Mouse (Mus musculus) cerebellum, postnatal 4 days (tissue): Measurements from ENCODE around the gene Gata3.

Experiments
- DNase-seq, 2 experiments: peaks; one replicate each; pipeline ENCODE4 v3.0.0; 2022; ENCODE audit warnings: low spot score in 2 of 2, mixed read lengths in 1 of 2

The Gata3 gene

GRCm38 (mm10) chr2:9889651-9890183, at the start of gene Gata3:
Gata3 (minus strand) TSS chr2:9890034.
- DNase-seq: no peak

GRCm38 (mm10) chr2:9939250-9939649, 49.4 kb upstream of the Gata3 start:
- no peak for DNase-seq

- DNase-seq: no peak
These were observed 46.1 kb upstream of the Gata3 start for GRCm38 (mm10) chr2:9935965-9936364.

GRCm38 (mm10) chr2:9926905-9927283, 37.1 kb upstream of the Gata3 start:
- no peak for DNase-seq

GRCm38 (mm10) chr2:9926194-9926904, 36.5 kb upstream of the Gata3 start:
- DNase-seq: no peak

GRCm38 (mm10) chr2:9918691-9919471, 29.0 kb upstream of the Gata3 start:
- no peak for DNase-seq

GRCm38 (mm10) chr2:9917602-9918001, 27.8 kb upstream of the Gata3 start:
- DNase-seq: no peak

GRCm38 (mm10) chr2:9905995-9906394, 16.2 kb upstream of the Gata3 start:
- DNase-seq: no peak

GRCm38 (mm10) chr2:9903854-9904560, 14.2 kb upstream of the Gata3 start:
- DNase-seq: no peak

GRCm38 (mm10) chr2:9897846-9898245, 8.0 kb upstream of the Gata3 start:
- DNase-seq: no peak

GRCm38 (mm10) chr2:9896097-9896770, 6.4 kb upstream of the Gata3 start:
- no peak for DNase-seq

- DNase-seq: no peak
These were observed 5.2 kb upstream of the Gata3 start for GRCm38 (mm10) chr2:9894836-9895593.

GRCm38 (mm10) chr2:9893272-9893953, 3.6 kb upstream of the Gata3 start:
- DNase-seq: no peak

GRCm38 (mm10) chr2:9892541-9892940, 2.7 kb upstream of the Gata3 start:
- no peak for DNase-seq

- no peak for DNase-seq
These were observed 1.1 kb upstream of the Gata3 start for GRCm38 (mm10) chr2:9890906-9891305.

- no peak for DNase-seq
These were observed 417 bp upstream of the Gata3 start for GRCm38 (mm10) chr2:9890251-9890650.

GRCm38 (mm10) chr2:9888913-9889650, 752 bp downstream of the Gata3 start, which contains the start of gene 9230102O04Rik:
9230102O04Rik (minus strand) TSS chr2:9889540.
- DNase-seq: no peak

GRCm38 (mm10) chr2:9887636-9888035, 2.2 kb downstream of the Gata3 start:
- no peak for DNase-seq

GRCm38 (mm10) chr2:9886921-9887610, 2.8 kb downstream of the Gata3 start:
- DNase-seq: no peak
